Mouse (Mus musculus): ENCODE results near the gene Cabp4.

- TF ChIP-seq CTCF (IDR thresholded peaks at IDR 0.05; ENCODE audit: borderline replicate concordance, control insufficient read depth, extremely low read depth, insufficient read depth, low read length, poor library complexity) (no peak), POLR2A (IDR thresholded peaks at IDR 0.05; ENCODE audit: control insufficient read depth, extremely low read depth, insufficient read depth, low read length, poor library complexity) (no peak)
Observed at GRCm38 (mm10) chr19:4092750-4093149, 51.1 kb downstream of the Cabp4 start.
